Mouse (Mus musculus) C2C12 (cell line): Measurements from ENCODE around the gene Zc3h18. TPM values are rescaled to one million over a fixed set of nuclear protein-coding genes. Genes with fewer than 3 reads are reported as not detected.

Experiments
- H3K27me3 ChIP-seq: one replicate; pipeline ENCODE4 v1.6.1; 2011; ENCODE audit not compliant: control insufficient read depth, insufficient read depth, insufficient read length
- H3K36me3 ChIP-seq: one replicate; pipeline ENCODE4 v1.6.1; 2011; ENCODE audit not compliant: control insufficient read depth, insufficient read depth
- H3K4me3 ChIP-seq: one replicate; pipeline ENCODE4 v1.5.1; 2011; ENCODE audit warnings: mild to moderate bottlenecking, control low read depth; ENCODE audit not compliant: poor library complexity, insufficient read depth, severe bottlenecking
- H3K79me2 ChIP-seq: one replicate; pipeline ENCODE4 v1.6.1; 2011; ENCODE audit not compliant: control insufficient read depth, insufficient read depth
- H3K79me3 ChIP-seq: one replicate; pipeline ENCODE4 v1.6.1; 2011; ENCODE audit warnings: low read depth, control low read depth
- H3ac ChIP-seq: one replicate; pipeline ENCODE3; 2011; ENCODE audit warnings: low read depth; ENCODE audit not compliant: control insufficient read depth, insufficient read length
- CEBPB ChIP-seq: IDR thresholded peaks from one replicate; pipeline ENCODE4 v1.6.1; 2011; ENCODE audit warnings: low read depth, mild to moderate bottlenecking, control low read depth, moderate library complexity
- CTCF ChIP-seq: IDR thresholded peaks from one replicate; pipeline ENCODE4 v1.5.1; 2011; ENCODE audit not compliant: control insufficient read depth, insufficient read depth, insufficient read length
- FOSL1 ChIP-seq: IDR thresholded peaks from one replicate; pipeline ENCODE4 v1.8.0; 2011; ENCODE audit warnings: mild to moderate bottlenecking, low read length; ENCODE audit not compliant: poor library complexity, insufficient read depth, severe bottlenecking
- MAX ChIP-seq: IDR thresholded peaks from one replicate; pipeline ENCODE4 v1.6.1; 2011; ENCODE audit warnings: mild to moderate bottlenecking, control low read depth
- MYOD1 ChIP-seq: IDR thresholded peaks from one replicate; pipeline ENCODE4 v1.6.1; 2011; ENCODE audit warnings: low read depth; ENCODE audit not compliant: control insufficient read depth, insufficient read length
- MYOG ChIP-seq: IDR thresholded peaks from one replicate; pipeline ENCODE4 v1.6.1; 2011; ENCODE audit not compliant: control insufficient read depth, insufficient read length; ENCODE audit errors: extremely low read depth
- USF1 ChIP-seq: IDR thresholded peaks from one replicate; pipeline ENCODE4 v1.6.1; 2011; ENCODE audit warnings: low read depth, mild to moderate bottlenecking, control low read depth, moderate library complexity
- polyA plus RNA-seq: library from polyadenylated mRNA; unstranded; fragments of >200 nt; fragmentation: generic; extraction: Trizol; gene quantifications from one replicate; pipeline ENCODE4 v1.2.1, GENCODE M21; 2012; ENCODE audit warnings: missing spikeins

The Zc3h18 gene
- polyA plus RNA-seq, 1 experiment, result 43.5 TPM

DNA sequence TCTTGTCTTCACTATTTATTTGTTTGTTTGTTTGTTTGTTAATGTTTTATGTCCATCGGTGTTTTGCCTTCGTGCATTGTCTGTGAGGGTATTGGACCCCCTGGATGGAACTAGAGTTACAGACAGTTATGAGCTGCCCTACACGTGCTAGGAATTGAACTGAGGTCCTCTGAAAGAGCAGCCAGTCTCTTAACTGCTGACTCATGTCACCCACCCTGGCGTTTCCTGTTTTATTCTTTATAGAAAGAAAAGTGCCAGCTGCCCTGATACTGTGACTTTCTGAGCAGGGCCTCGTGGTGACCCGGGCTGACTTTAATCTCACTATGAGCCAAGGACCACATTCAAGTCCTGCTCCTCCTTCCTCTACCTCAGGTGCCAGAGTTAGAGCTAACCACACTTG, 39.1 kb downstream of the Zc3h18 start:
- H3K79me2 ChIP-seq, result no peaks in the 10 kb centered on the region
- TF ChIP-seq CEBPB (no peak), MAX (no peak), USF1 (no peak), FOSL1 (no peak), MYOD1 (no peak), CTCF (no peak), MYOG (no peak)
- H3K27me3 ChIP-seq, result no peaks in the 10 kb centered on the region
- H3ac ChIP-seq, result no peak overlapping the region
- H3K36me3 ChIP-seq, result peaks cover 65% of the 10 kb centered on the region
- H3K4me3 ChIP-seq, result no peak overlapping the region
- H3K79me3 ChIP-seq, result no peaks in the 10 kb centered on the region

DNA sequence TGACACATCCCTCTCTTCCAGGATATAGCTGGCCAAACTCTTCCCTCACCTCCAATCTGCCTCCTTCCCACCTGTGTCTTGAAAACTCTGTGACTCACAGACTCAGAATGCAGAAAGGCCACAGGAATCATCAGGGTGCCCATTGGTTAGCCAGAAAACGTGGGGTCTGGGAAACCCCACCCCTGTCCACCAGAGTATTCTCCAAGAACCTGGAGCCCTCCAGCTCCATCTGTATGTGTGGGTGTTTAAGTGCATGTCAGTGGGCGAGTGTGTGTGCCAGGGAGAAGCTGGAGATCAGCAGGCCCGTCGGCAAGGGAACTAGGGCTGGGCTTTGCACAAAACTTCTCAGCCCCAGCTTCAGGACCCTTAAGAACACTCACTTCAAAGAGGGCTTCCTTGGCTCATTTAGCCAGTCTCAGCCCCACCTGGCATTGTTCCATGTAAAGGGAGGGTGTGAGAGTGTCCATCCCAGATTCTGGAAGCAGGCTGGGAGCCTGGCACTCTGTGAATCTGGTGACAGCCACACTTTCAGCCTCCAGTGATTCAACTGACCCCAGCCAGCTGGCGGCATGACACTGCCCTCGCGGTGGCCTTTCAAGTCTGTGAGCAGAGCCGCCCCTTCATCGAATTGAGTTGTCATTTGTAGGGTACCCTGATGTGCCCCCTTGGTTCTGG, 43.6 kb downstream of the Zc3h18 start:
- Histone ChIP-seq H3K79me3 (no peaks in the 10 kb centered on the region), H3K79me2 (no peaks in the 10 kb centered on the region), H3K4me3 (no peak overlapping the region), H3K27me3 (no peaks in the 10 kb centered on the region), H3ac (no peak overlapping the region), H3K36me3 (peaks cover 29% of the 10 kb centered on the region)
- no peak for TF ChIP-seq CEBPB
- TF ChIP-seq MYOD1, result no peak
- TF ChIP-seq FOSL1, result no peak
- TF ChIP-seq MAX, result no peak
- no peak for TF ChIP-seq USF1
- no peak for TF ChIP-seq MYOG
- TF ChIP-seq CTCF, result no peak

- Histone ChIP-seq H3K27me3 (no peaks in the 10 kb centered on the region), H3K4me3 (no peak within 1 kb of the TSS), H3ac (no peak within 1 kb of the TSS), H3K36me3 (peaks cover 14% of the 10 kb centered on the region), H3K79me2 (no peaks in the 10 kb centered on the region), H3K79me3 (no peaks in the 10 kb centered on the region)
- TF ChIP-seq MYOD1 (no peak), CTCF (no peak), FOSL1 (no peak), MAX (no peak)
Measured at GRCm38 (mm10) chr8:122421376-122422070, 45.1 kb downstream of the Zc3h18 start, which contains the start of gene Il17c. Gene Il17c, plus strand, starts transcription at chr8:122422020.

GRCm38 (mm10) chr8:122423217-122423616, 46.8 kb downstream of the Zc3h18 start:
- TF ChIP-seq MYOG (no peak), MAX (no peak), USF1 (no peak), CTCF (no peak), MYOD1 (no peak), FOSL1 (no peak), CEBPB (no peak)
- H3K36me3 ChIP-seq, result peaks cover 6% of the 10 kb centered on the region
- H3K79me2 ChIP-seq, result no peaks in the 10 kb centered on the region
- no peaks in the 10 kb centered on the region for H3K79me3 ChIP-seq
- no peak overlapping the region for H3K4me3 ChIP-seq
- H3K27me3 ChIP-seq, result no peaks in the 10 kb centered on the region
- H3ac ChIP-seq, result no peak overlapping the region

DNA sequence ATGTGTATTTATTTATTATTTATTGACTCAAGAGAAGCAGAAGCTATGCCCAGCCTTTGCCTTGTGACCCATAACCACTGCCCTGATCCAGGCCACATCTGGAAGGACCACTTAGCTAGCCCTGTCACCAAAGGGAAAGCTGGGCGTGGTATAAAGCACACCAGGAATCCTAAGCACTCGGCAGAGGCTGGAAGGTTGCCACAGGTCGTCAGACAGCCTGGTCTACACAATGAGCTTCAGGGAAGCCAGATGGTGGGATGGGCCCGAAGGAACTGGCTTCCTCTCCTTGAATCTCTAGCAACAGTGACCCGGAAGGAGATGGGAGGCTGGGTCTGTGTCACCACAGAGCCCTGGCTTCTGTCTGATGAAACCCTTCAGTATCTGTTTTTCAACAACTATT, 47.2 kb downstream of the Zc3h18 start:
- TF ChIP-seq CEBPB (no peak), FOSL1 (no peak), MAX (no peak), USF1 (no peak), MYOG (no peak), MYOD1 (no peak), CTCF (no peak)
- Histone ChIP-seq H3K36me3 (peaks cover 2% of the 10 kb centered on the region), H3K79me3 (no peaks in the 10 kb centered on the region), H3ac (no peak overlapping the region), H3K27me3 (peaks cover 2% of the 10 kb centered on the region), H3K4me3 (no peak overlapping the region), H3K79me2 (no peaks in the 10 kb centered on the region)

DNA sequence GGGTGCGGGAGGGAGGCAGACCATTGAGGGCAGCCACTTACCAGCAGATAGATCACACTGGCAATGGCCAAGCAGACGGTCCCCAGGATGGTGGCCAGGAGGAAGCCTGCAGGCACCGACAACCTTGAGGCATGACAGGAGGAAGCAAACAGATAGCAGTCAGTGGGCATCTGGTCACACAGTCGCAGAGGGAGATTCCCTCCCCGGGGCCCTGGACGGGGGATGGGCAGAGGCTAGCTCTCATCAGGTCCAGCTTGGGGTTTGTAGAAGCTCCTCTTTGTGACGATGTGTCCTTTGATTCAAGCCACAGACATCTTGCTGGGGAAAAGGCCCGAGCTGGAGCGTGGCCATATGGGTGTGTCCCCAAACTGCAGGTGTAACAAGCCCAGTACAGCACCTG, 49.7 kb downstream of the Zc3h18 start:
- no peak for TF ChIP-seq CTCF
- no peak for TF ChIP-seq MYOD1
- no peak for TF ChIP-seq CEBPB
- no peak for TF ChIP-seq USF1
- no peak for TF ChIP-seq MAX
- TF ChIP-seq FOSL1, result no peak
- no peak overlapping the region for H3ac ChIP-seq
- peaks cover 3% of the 10 kb centered on the region for H3K27me3 ChIP-seq
- H3K79me3 ChIP-seq, result no peaks in the 10 kb centered on the region
- no peaks in the 10 kb centered on the region for H3K36me3 ChIP-seq
- H3K4me3 ChIP-seq, result no peak overlapping the region
- no peaks in the 10 kb centered on the region for H3K79me2 ChIP-seq
